ENCODE assay signal across 28 mouse cellular contexts in the genomic region with DNA sequence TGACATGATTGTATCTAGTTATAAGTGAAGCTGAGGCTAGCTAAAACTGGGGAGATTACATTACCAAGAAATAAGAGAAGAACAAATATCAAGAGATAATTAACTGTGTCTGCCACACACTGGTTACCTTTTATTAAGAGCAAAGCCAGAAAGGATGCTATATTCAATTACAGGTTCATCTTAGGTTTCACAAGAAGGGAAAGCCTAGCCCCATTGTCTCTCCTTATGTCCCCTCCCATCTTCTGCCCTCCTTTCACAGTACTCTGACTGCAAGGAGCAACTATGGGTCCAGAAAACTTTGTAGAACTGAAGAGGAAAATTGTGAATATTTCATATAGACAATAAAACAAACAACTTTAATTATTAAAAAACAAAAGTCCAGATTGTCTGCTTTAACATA.
"Had no signal": no experiment of that assay in that cellular context is flagged by ENCODE, and none has a peak within 500 bp of the region (broad histone marks: within the 10 kb centered on the region; RNA-seq: fewer than 3 reads in every experiment).

No protein-coding gene starts in this region.

- H3K4me1 ChIP-seq: embryonic facial prominence, embryonic 10.5 days; embryonic facial prominence, embryonic 12.5 days; embryonic facial prominence, embryonic 13.5 days; embryonic facial prominence, embryonic 15.5 days; forebrain, embryonic 10.5 days; forebrain, embryonic 12.5 days; forebrain, embryonic 13.5 days; forebrain, embryonic 15.5 days had no signal

- H3K4me3 ChIP-seq: embryonic facial prominence, embryonic 10.5 days; embryonic facial prominence, embryonic 12.5 days; embryonic facial prominence, embryonic 13.5 days; embryonic facial prominence, embryonic 15.5 days; erythroblast, embryonic 14.5 days; forebrain, embryonic 10.5 days; forebrain, embryonic 12.5 days; forebrain, embryonic 13.5 days; forebrain, embryonic 15.5 days; gastrocnemius, adult 2 months had no signal

- H3K4me2 ChIP-seq: embryonic facial prominence, embryonic 12.5 days; embryonic facial prominence, embryonic 13.5 days; embryonic facial prominence, embryonic 15.5 days; forebrain, embryonic 12.5 days; forebrain, embryonic 13.5 days; forebrain, embryonic 15.5 days had no signal

- ATAC-seq: forebrain, embryonic 13.5 days; forebrain, embryonic 14.5 days; forebrain, embryonic 15.5 days; forebrain, embryonic 16.5 days; forebrain, postnatal 0 days had no signal

- H3K27me3 ChIP-seq: embryonic facial prominence, embryonic 12.5 days; embryonic facial prominence, embryonic 13.5 days; embryonic facial prominence, embryonic 15.5 days; forebrain, embryonic 12.5 days; forebrain, embryonic 13.5 days; forebrain, embryonic 15.5 days had no signal

- DNase-seq: cerebellum, adult 18-20 months; cerebellum, adult 2 months; cerebellum, adult 8-10 months; cerebellum, adult 9-10 months; cerebellum, adult 9-11 months; cerebellum, postnatal 10 days; cerebellum, postnatal 14 days; cerebellum, postnatal 25 days; cerebellum, postnatal 36 days; embryo, embryonic 11 days; forebrain, postnatal 0 days; gastrocnemius, adult 2 months; gastrocnemius, postnatal 10 days; gastrocnemius, postnatal 14 days; gastrocnemius, postnatal 25 days; gastrocnemius, postnatal 36 days; heart, adult 11 months had no signal

- H3K36me3 ChIP-seq: embryonic facial prominence, embryonic 10.5 days; embryonic facial prominence, embryonic 12.5 days; embryonic facial prominence, embryonic 13.5 days; embryonic facial prominence, embryonic 15.5 days; forebrain, embryonic 10.5 days; forebrain, embryonic 12.5 days; forebrain, embryonic 15.5 days had no signal

- H3K27ac ChIP-seq: embryonic facial prominence, embryonic 10.5 days; embryonic facial prominence, embryonic 12.5 days; embryonic facial prominence, embryonic 13.5 days; embryonic facial prominence, embryonic 15.5 days; forebrain, embryonic 10.5 days; forebrain, embryonic 12.5 days; forebrain, embryonic 13.5 days; forebrain, embryonic 15.5 days had no signal

- H3K9ac ChIP-seq: embryonic facial prominence, embryonic 12.5 days; embryonic facial prominence, embryonic 13.5 days; embryonic facial prominence, embryonic 15.5 days; forebrain, embryonic 12.5 days; forebrain, embryonic 13.5 days; forebrain, embryonic 15.5 days; forebrain, postnatal 0 days had no signal

- H3K9me3 ChIP-seq: embryonic facial prominence, embryonic 10.5 days; embryonic facial prominence, embryonic 12.5 days; embryonic facial prominence, embryonic 13.5 days; embryonic facial prominence, embryonic 15.5 days; forebrain, embryonic 10.5 days; forebrain, embryonic 12.5 days; forebrain, embryonic 13.5 days; forebrain, embryonic 15.5 days had no signal
